Mouse (Mus musculus): ENCODE measurements around the gene Rps6ka5. TPM values are rescaled to one million over a fixed set of nuclear protein-coding genes. Genes with fewer than 3 reads are reported as not detected.

Gene Rps6ka5
- polyA plus RNA-seq (2017; shearing (Covaris generic)), result 10.0 TPM

DNA sequence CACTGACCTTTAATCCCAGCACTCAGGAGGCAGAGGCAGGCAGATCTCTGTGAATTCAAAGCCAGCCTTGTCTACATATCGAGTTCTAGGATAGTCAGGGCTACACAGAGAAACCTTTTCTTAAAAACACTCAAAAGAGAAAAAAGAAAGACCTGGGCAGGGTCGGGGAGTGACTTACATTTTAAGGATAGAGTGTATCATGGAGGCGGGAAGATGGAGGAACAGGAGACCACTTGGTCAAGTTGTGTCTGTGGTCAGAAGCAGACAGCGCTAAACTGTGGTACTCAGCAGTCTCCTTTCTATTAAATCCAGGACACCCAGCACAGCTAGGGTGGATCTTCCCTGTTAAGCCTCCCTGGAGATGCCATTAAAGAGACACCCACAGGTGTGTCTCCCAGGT is at the start of gene Rps6ka5:
Gene Rps6ka5, minus strand, starts transcription at position 333 of the 400 bp plus-strand sequence.

DNA sequence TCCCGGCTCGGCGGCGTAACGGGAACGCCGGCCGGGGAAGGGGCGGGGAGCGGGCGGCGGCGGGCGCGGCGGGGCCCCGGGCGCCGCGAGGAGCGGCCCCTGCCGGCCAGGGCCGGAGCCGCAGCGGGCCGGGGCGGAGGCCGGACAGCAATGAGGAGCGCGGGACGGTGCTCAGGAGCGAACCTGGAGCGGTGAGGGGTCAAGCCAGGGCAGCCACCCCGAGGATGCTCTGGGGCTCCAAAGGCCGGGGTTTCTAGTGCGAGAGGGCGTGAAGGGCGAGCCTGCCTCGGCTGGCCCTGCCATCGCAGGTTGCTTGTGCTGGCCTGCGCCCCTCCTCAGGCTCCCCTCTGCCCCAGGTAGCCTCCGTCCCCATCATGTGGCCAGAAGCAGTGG is 206.0 kb downstream of the Rps6ka5 start, which contains the start of gene Ttc7b:
Gene Ttc7b, minus strand, starts transcription at position 33 of the 393 bp plus-strand sequence.

Other genes with a start within 250 kb of the Rps6ka5 start
- 28.7 TPM for gene Ttc7b, start 206.2 kb downstream of the Rps6ka5 start, polyA plus RNA-seq (2017; shearing (Covaris generic))
- gene Dglucy, start 52.1 kb upstream of the Rps6ka5 start, polyA plus RNA-seq (2017; shearing (Covaris generic)), result 9.3 TPM
- 8.8 TPM for gene Gpr68, start 181.2 kb upstream of the Rps6ka5 start, polyA plus RNA-seq (2017; shearing (Covaris generic))